Mouse (Mus musculus) stomach, postnatal 0 days (tissue): ENCODE measurements around the gene Inafm2.

ENCODE experiments used
- CTCF ChIP-seq: IDR thresholded peaks from 2 replicates; pipeline ENCODE4 v1.5.1; 2016; ENCODE audit warnings: antibody characterized with exemption, low read depth, mild to moderate bottlenecking, moderate library complexity
- EP300 ChIP-seq: optimal IDR thresholded peaks from 2 replicates; pipeline ENCODE3; 2016; ENCODE audit warnings: antibody characterized with exemption

- TF ChIP-seq CTCF: no peak
- TF ChIP-seq EP300: no peak
Observed at GRCm38 (mm10) chr2:118726873-118727272, 18.7 kb upstream of the Inafm2 start.
